8 mouse cellular contexts compared by ENCODE assay signal in genomic region chr1:121567521-121568489, GRCm38 (mm10). TPM values are rescaled to one million over a fixed set of nuclear protein-coding genes. Genes with fewer than 3 reads are reported as not detected.
A peak's percentile ranks its signal among the peaks of the same experiment; 100 is the strongest.
DNase-seq lines count a peak whose midpoint lies in the region; ATAC-seq and TF ChIP-seq lines count a peak whose summit lies in the region.

Ddx18 (minus strand) TSS chr1:121567989.

- 0 out of 2 replicates have a peak within 1 kb of the TSS, but pooled peaks have one; percentile 40 for H3K27ac ChIP-seq in bone marrow, adult 2 months (ENCODE audit: control insufficient read depth, insufficient read depth, low read depth, low read length, poor library complexity)
- H3K27ac ChIP-seq in embryonic facial prominence, embryonic 15.5 days (replicated peaks) = peak within 1 kb of the TSS; percentile 75
- no peak within 1 kb of the TSS for H3K27ac ChIP-seq in limb, embryonic 14.5 days (replicated peaks; ENCODE audit: low read depth, low read length)
- peak within 1 kb of the TSS; percentile 68; the same call in 1 of the 2 replicates for H3K27ac ChIP-seq in midbrain, postnatal 0 days (ENCODE audit: low read depth, low read length)

- no peaks in the 10 kb centered on the region for H3K4me1 ChIP-seq in bone marrow, adult 2 months (ENCODE audit: control insufficient read depth, insufficient read depth, low read length)
- no peaks in the 10 kb centered on the region for H3K4me1 ChIP-seq in embryonic facial prominence, embryonic 15.5 days
- H3K4me1 ChIP-seq in limb, embryonic 14.5 days (ENCODE audit: control insufficient read depth, insufficient read depth, low read length) = peaks cover 3% of the 10 kb centered on the region; the same call in 1 of the 2 replicates
- no peaks in the 10 kb centered on the region for H3K4me1 ChIP-seq in midbrain, postnatal 0 days (ENCODE audit: insufficient read depth, low read length)

- peaks cover 23% of the 10 kb centered on the region for H3K36me3 ChIP-seq in embryonic facial prominence, embryonic 15.5 days
- peaks cover 27% of the 10 kb centered on the region for H3K36me3 ChIP-seq in limb, embryonic 14.5 days (ENCODE audit: control insufficient read depth, insufficient read depth, low read length)
- H3K36me3 ChIP-seq in midbrain, postnatal 0 days (ENCODE audit: insufficient read depth, low read length) = peaks cover 14% of the 10 kb centered on the region

- WGBS in bone marrow, adult 2 months = 7% methylated on average over 53 of the region's 53 CpGs
- 6% methylated on average over 53 of the region's 53 CpGs for WGBS in embryonic facial prominence, embryonic 15.5 days
- 8% methylated on average over 46 of the region's 53 CpGs for WGBS in limb, embryonic 14.5 days
- WGBS in midbrain, postnatal 0 days = 6% methylated on average over 53 of the region's 53 CpGs

- TF ChIP-seq CTCF in bone marrow, adult 2 months (IDR thresholded peaks at IDR 0.05; ENCODE audit: control insufficient read depth, insufficient read depth, low read length) = peak; percentile 86
- peak; percentile 94 for TF ChIP-seq CTCF in midbrain, postnatal 0 days (IDR thresholded peaks at IDR 0.05)

- H3K27me3 ChIP-seq in embryonic facial prominence, embryonic 15.5 days = no peaks in the 10 kb centered on the region
- no peaks in the 10 kb centered on the region for H3K27me3 ChIP-seq in limb, embryonic 14.5 days (ENCODE audit: control insufficient read depth, insufficient read depth, low read length)
- H3K27me3 ChIP-seq in midbrain, postnatal 0 days (ENCODE audit: insufficient read depth, low read length) = no peaks in the 10 kb centered on the region

- no peaks in the 10 kb centered on the region for H3K9me3 ChIP-seq in embryonic facial prominence, embryonic 15.5 days (replicated peaks)
- H3K9me3 ChIP-seq in limb, embryonic 14.5 days (ENCODE audit: control insufficient read depth, low read length) = no peaks in the 10 kb centered on the region
- no peaks in the 10 kb centered on the region for H3K9me3 ChIP-seq in midbrain, postnatal 0 days (ENCODE audit: low read length)

- peak; percentile 96 for ATAC-seq in embryonic facial prominence, embryonic 15.5 days (ENCODE audit: insufficient number of reproducible peaks, low FRiP score, low TSS enrichment, low read depth)
- ATAC-seq in limb, embryonic 14.5 days (ENCODE audit: low FRiP score, low read depth) = peak; percentile 97
- peak; percentile 97 for ATAC-seq in midbrain, postnatal 0 days (ENCODE audit: low FRiP score)

- peak within 1 kb of the TSS; percentile 57 for H3K9ac ChIP-seq in embryonic facial prominence, embryonic 15.5 days
- H3K9ac ChIP-seq in limb, embryonic 14.5 days (ENCODE audit: low read depth, low read length, severe bottlenecking) = peak within 1 kb of the TSS; percentile 67
- peak within 1 kb of the TSS; percentile 64 for H3K9ac ChIP-seq in midbrain, postnatal 0 days (replicated peaks; ENCODE audit: low read length, poor library complexity, severe bottlenecking)

- H3K4me2 ChIP-seq in embryonic facial prominence, embryonic 15.5 days (replicated peaks) = peak within 1 kb of the TSS; percentile 56
- H3K4me2 ChIP-seq in limb, embryonic 14.5 days (replicated peaks; ENCODE audit: low read depth, low read length, severe bottlenecking) = peak within 1 kb of the TSS; percentile 45
- H3K4me2 ChIP-seq in midbrain, postnatal 0 days (ENCODE audit: low read depth, low read length, poor library complexity, severe bottlenecking) = peak within 1 kb of the TSS; percentile 69

- H3K4me3 ChIP-seq in bone marrow, adult 2 months (replicated peaks; ENCODE audit: control insufficient read depth, low read depth, low read length) = peak within 1 kb of the TSS; percentile 86
- peak within 1 kb of the TSS; percentile 68 for H3K4me3 ChIP-seq in embryonic facial prominence, embryonic 15.5 days (replicated peaks)
- H3K4me3 ChIP-seq in limb, embryonic 14.5 days (replicated peaks; ENCODE audit: low read length) = peak within 1 kb of the TSS; percentile 58
- H3K4me3 ChIP-seq in midbrain, postnatal 0 days (ENCODE audit: low read depth, low read length) = peak within 1 kb of the TSS; percentile 74

- peak; percentile 42; the same call in 1 of the 2 replicates for TF ChIP-seq POLR2A in bone marrow, adult 2 months (IDR thresholded peaks at IDR 0.05; ENCODE audit: borderline replicate concordance, control insufficient read depth, low read depth, low read length)
- TF ChIP-seq POLR2A in limb, embryonic 14.5 days (IDR thresholded peaks at IDR 0.05; ENCODE audit: borderline replicate concordance, extremely low read depth, insufficient read depth, insufficient read length) = 0 out of 2 replicates have a peak, but pooled peaks have one; percentile 6

- DNase-seq in 416B (ENCODE audit: low read depth) = peak; percentile 95
- peak; percentile 96 for DNase-seq in heart, adult 8-10 months (ENCODE audit: low spot score)
- peak; percentile 95 for DNase-seq in kidney, adult 9 months
- peak; percentile 92 for DNase-seq in limb, embryonic 14.5 days (ENCODE audit: low spot score)
- DNase-seq in midbrain, postnatal 0 days (ENCODE audit: low spot score) = peak; percentile 95
- DNase-seq in spleen, postnatal 14 days (ENCODE audit: low spot score in 2 of 2) = peak; percentile 88 to 95

RNA-seq across cellular contexts. Expression of gene Ddx18, which starts in this region (rescaled TPM):
- polyA plus RNA-seq in bone marrow, adult 2 months (2011; ENCODE audit: insufficient read depth, insufficient read length, low replicate concordance, missing spikeins) = 17.0 and 41.0 TPM in 2 replicates
- polyA plus RNA-seq in embryonic facial prominence, embryonic 15.5 days (2015; fragmentation: Nextera tagmentation; extraction: Ambion mirVana) = 53.9 and 61.4 TPM in 2 replicates
- total RNA-seq in heart, adult 8-10 months (2022) = 10 to 100 TPM; 16.6 to 19.8 (median 18.0) TPM
- polyA plus RNA-seq in limb, embryonic 14.5 days (2012; rRNA removed) = 81.7 and 94.4 TPM in 2 replicates
- 66.6 and 75.3 TPM in 2 replicates for polyA plus RNA-seq in limb, embryonic 14.5 days (2014; fragmentation: Nextera tagmentation; extraction: Ambion mirVana)
- 22.0 and 29.0 TPM in 2 replicates for total RNA-seq in midbrain, postnatal 0 days (2014; rRNA removed)
- polyA plus RNA-seq in midbrain, postnatal 0 days (2015; fragmentation: Nextera tagmentation; extraction: Ambion mirVana) = 30.4 and 31.8 TPM in 2 replicates
